ENCODE assay signal across 8 mouse cellular contexts in the genomic region with DNA sequence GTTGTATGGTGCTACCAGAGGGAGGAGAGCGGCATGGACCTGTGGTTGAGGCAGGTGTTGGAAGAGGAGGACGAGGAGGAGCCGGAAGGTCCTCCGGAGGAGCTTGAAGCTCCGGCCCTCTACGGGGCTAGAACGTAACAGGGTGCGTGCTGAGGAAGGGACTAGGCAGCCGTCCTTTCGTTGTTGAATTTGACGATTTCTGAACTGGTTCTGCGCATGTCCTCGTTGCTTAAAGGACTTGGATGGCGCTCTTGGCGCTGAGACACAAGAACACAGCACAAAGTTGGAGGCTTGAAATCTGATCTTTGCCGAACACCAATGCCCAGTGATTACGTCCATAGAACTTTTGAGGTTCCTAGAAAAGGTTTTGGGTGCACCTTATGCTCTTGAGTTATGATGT. TPM values are rescaled to one million over a fixed set of nuclear protein-coding genes. Genes with fewer than 3 reads are reported as not detected.
DNase-seq lines count a peak whose midpoint lies in the region; ATAC-seq and TF ChIP-seq lines count a peak whose summit lies in the region.

No protein-coding gene starts in this region.

- no peak for DNase-seq in lung, adult 2 months
- no peak for DNase-seq in lung, postnatal 10 days
- no peak for DNase-seq in embryonic facial prominence, embryonic 10.5 days (ENCODE audit: low spot score)
- peak; percentile 53 for DNase-seq in intestine, embryonic 14.5 days (ENCODE audit: low spot score)
- DNase-seq in right cerebral cortex, postnatal 10 days (ENCODE audit: low spot score in 2 of 2): no peak
- DNase-seq in kidney, postnatal 10 days: no peak
- no peak for DNase-seq in layer of hippocampus, adult 18-20 months (ENCODE audit: low spot score in 2 of 2)

- peak overlapping the region; percentile 84 for H3K4me3 ChIP-seq in lung, adult 2 months (replicated peaks; ENCODE audit: extremely low read depth, low read depth, low read length)
- peak overlapping the region; percentile 97 for H3K4me3 ChIP-seq in embryonic facial prominence, embryonic 10.5 days
- peak overlapping the region; percentile 92 for H3K4me3 ChIP-seq in intestine, embryonic 14.5 days (ENCODE audit: low read depth, low read length)
- peak overlapping the region; percentile 84 for H3K4me3 ChIP-seq in neural tube, embryonic 13.5 days

- no peak for TF ChIP-seq POLR2A in lung, adult 2 months (IDR thresholded peaks at IDR 0.05; ENCODE audit: borderline replicate concordance, extremely low read depth, low read depth, low read length)

- peaks cover 8% of the 10 kb centered on the region for H3K4me1 ChIP-seq in lung, adult 2 months (ENCODE audit: control insufficient read depth, insufficient read depth, low read length)
- peaks cover 53% of the 10 kb centered on the region for H3K4me1 ChIP-seq in embryonic facial prominence, embryonic 10.5 days
- peaks cover 20% of the 10 kb centered on the region for H3K4me1 ChIP-seq in intestine, embryonic 14.5 days (replicated peaks; ENCODE audit: control insufficient read depth, insufficient read depth, low read length)
- peaks cover 43% of the 10 kb centered on the region for H3K4me1 ChIP-seq in neural tube, embryonic 13.5 days (replicated peaks)

- no peaks in the 10 kb centered on the region for H3K9me3 ChIP-seq in embryonic facial prominence, embryonic 10.5 days
- H3K9me3 ChIP-seq in intestine, embryonic 14.5 days (ENCODE audit: control insufficient read depth, low read length): no peaks in the 10 kb centered on the region
- H3K9me3 ChIP-seq in neural tube, embryonic 13.5 days: no peaks in the 10 kb centered on the region

- H3K4me2 ChIP-seq in intestine, embryonic 14.5 days (ENCODE audit: low read length): peak overlapping the region; percentile 78
- peak overlapping the region; percentile 98 for H3K4me2 ChIP-seq in neural tube, embryonic 13.5 days

- ATAC-seq in intestine, embryonic 14.5 days (replicated peaks; ENCODE audit: low FRiP score, low TSS enrichment, low read depth): peak; percentile 21
- ATAC-seq in neural tube, embryonic 13.5 days (ENCODE audit: low read depth): 0 out of 2 replicates have a peak, but pooled peaks have one; percentile 4

- H3K27me3 ChIP-seq in embryonic facial prominence, embryonic 10.5 days (replicated peaks; ENCODE audit: low read depth, poor library complexity, severe bottlenecking): peaks cover 10% of the 10 kb centered on the region
- H3K27me3 ChIP-seq in intestine, embryonic 14.5 days (replicated peaks; ENCODE audit: control insufficient read depth, insufficient read depth, low read length): no peaks in the 10 kb centered on the region
- no peaks in the 10 kb centered on the region; the same call in 1 of the 2 replicates for H3K27me3 ChIP-seq in neural tube, embryonic 13.5 days

- 7% methylated on average over 17 of the region's 17 CpGs for WGBS in lung, adult 2 months
- 8% methylated on average over 17 of the region's 17 CpGs for WGBS in embryonic facial prominence, embryonic 10.5 days
- WGBS in intestine, embryonic 14.5 days: 7% methylated on average over 17 of the region's 17 CpGs
- WGBS in neural tube, embryonic 13.5 days: 9% methylated on average over 17 of the region's 17 CpGs

- peaks cover 10% of the 10 kb centered on the region for H3K36me3 ChIP-seq in embryonic facial prominence, embryonic 10.5 days (replicated peaks)
- H3K36me3 ChIP-seq in intestine, embryonic 14.5 days (ENCODE audit: control insufficient read depth, insufficient read depth, low read length): peaks cover 9% of the 10 kb centered on the region; the same call in 1 of the 2 replicates
- 0 out of 2 replicates have a peak, but pooled peaks cover 4% of the 10 kb centered on the region for H3K36me3 ChIP-seq in neural tube, embryonic 13.5 days

- H3K9ac ChIP-seq in intestine, embryonic 14.5 days (ENCODE audit: low read length): peak overlapping the region; percentile 63
- peak overlapping the region; percentile 84 for H3K9ac ChIP-seq in neural tube, embryonic 13.5 days

- peak overlapping the region; percentile 90 for H3K27ac ChIP-seq in embryonic facial prominence, embryonic 10.5 days (replicated peaks)
- H3K27ac ChIP-seq in intestine, embryonic 14.5 days (ENCODE audit: low read depth): peak overlapping the region; percentile 86; the same call in 1 of the 2 replicates
- peak overlapping the region; percentile 70; the same call in 1 of the 2 replicates for H3K27ac ChIP-seq in neural tube, embryonic 13.5 days (replicated peaks)

- no peak for TF ChIP-seq CTCF in lung, adult 2 months (IDR thresholded peaks at IDR 0.05; ENCODE audit: insufficient read depth, low read length)

RNA-seq across cellular contexts. Expression of gene BC003965, which starts 0.6 kb away (rescaled TPM):
- 9.4 and 10.2 TPM in 2 replicates for polyA plus RNA-seq in lung, adult 2 months (2012; rRNA removed)
- 35.5 and 36.9 TPM in 2 replicates for polyA plus RNA-seq in embryonic facial prominence, embryonic 10.5 days (2016; fragmentation: Nextera tagmentation; extraction: Ambion mirVana)
- 36.9 and 37.1 TPM in 2 replicates for polyA plus RNA-seq in intestine, embryonic 14.5 days (2014; fragmentation: Nextera tagmentation; extraction: Ambion mirVana)
- polyA plus RNA-seq in neural tube, embryonic 13.5 days (2015; fragmentation: Nextera tagmentation; extraction: Ambion mirVana): 32.6 and 32.7 TPM in 2 replicates
- total RNA-seq in layer of hippocampus, adult 18-20 months (2021): 10 to 100 TPM; 19.5 to 21.2 TPM

RNA-seq across cellular contexts. Expression of gene Unkl, which starts 3.2 kb away (rescaled TPM):
- polyA plus RNA-seq in lung, adult 2 months (2012; rRNA removed): 29.8 and 32.0 TPM in 2 replicates
- 9.6 and 10.9 TPM in 2 replicates for polyA plus RNA-seq in embryonic facial prominence, embryonic 10.5 days (2016; fragmentation: Nextera tagmentation; extraction: Ambion mirVana)
- 4.8 and 6.2 TPM in 2 replicates for polyA plus RNA-seq in intestine, embryonic 14.5 days (2014; fragmentation: Nextera tagmentation; extraction: Ambion mirVana)
- polyA plus RNA-seq in neural tube, embryonic 13.5 days (2015; fragmentation: Nextera tagmentation; extraction: Ambion mirVana): 9.3 and 11.0 TPM in 2 replicates
- 10 to 100 TPM; 41.7 to 43.6 TPM for total RNA-seq in layer of hippocampus, adult 18-20 months (2021)

RNA-seq across cellular contexts. Expression of gene Gm38655, which starts 9.7 kb away (rescaled TPM):
- polyA plus RNA-seq in lung, adult 2 months (2012; rRNA removed): 6.2 and 6.9 TPM in 2 replicates
- not detected in 2 replicates for polyA plus RNA-seq in embryonic facial prominence, embryonic 10.5 days (2016; fragmentation: Nextera tagmentation; extraction: Ambion mirVana)
- 0.41 and 0.47 TPM in 2 replicates for polyA plus RNA-seq in intestine, embryonic 14.5 days (2014; fragmentation: Nextera tagmentation; extraction: Ambion mirVana)
- polyA plus RNA-seq in neural tube, embryonic 13.5 days (2015; fragmentation: Nextera tagmentation; extraction: Ambion mirVana): not detected in 2 replicates
- not detected for total RNA-seq in layer of hippocampus, adult 18-20 months (2021)

RNA-seq across cellular contexts. Expression of gene Ccdc154, which starts 22.7 kb away (rescaled TPM):
- polyA plus RNA-seq in lung, adult 2 months (2012; rRNA removed): not detected in 2 replicates
- not detected in 2 replicates for polyA plus RNA-seq in embryonic facial prominence, embryonic 10.5 days (2016; fragmentation: Nextera tagmentation; extraction: Ambion mirVana)
- polyA plus RNA-seq in intestine, embryonic 14.5 days (2014; fragmentation: Nextera tagmentation; extraction: Ambion mirVana): 0.07 TPM in 2 replicates
- not detected in 2 replicates for polyA plus RNA-seq in neural tube, embryonic 13.5 days (2015; fragmentation: Nextera tagmentation; extraction: Ambion mirVana)
- total RNA-seq in layer of hippocampus, adult 18-20 months (2021): under 1 TPM; 0.12 to 0.18 TPM

RNA-seq across cellular contexts. Expression of gene Clcn7, which starts 51.8 kb away (rescaled TPM):
- polyA plus RNA-seq in lung, adult 2 months (2012; rRNA removed): 35.3 and 44.6 TPM in 2 replicates
- polyA plus RNA-seq in embryonic facial prominence, embryonic 10.5 days (2016; fragmentation: Nextera tagmentation; extraction: Ambion mirVana): 24.4 and 27.5 TPM in 2 replicates
- polyA plus RNA-seq in intestine, embryonic 14.5 days (2014; fragmentation: Nextera tagmentation; extraction: Ambion mirVana): 20.0 and 22.0 TPM in 2 replicates
- polyA plus RNA-seq in neural tube, embryonic 13.5 days (2015; fragmentation: Nextera tagmentation; extraction: Ambion mirVana): 23.7 and 24.4 TPM in 2 replicates
- 10 to 100 TPM; 50.9 to 54.0 TPM for total RNA-seq in layer of hippocampus, adult 18-20 months (2021)
